Mouse (Mus musculus): ENCODE data around the gene Usp36.

DNA sequence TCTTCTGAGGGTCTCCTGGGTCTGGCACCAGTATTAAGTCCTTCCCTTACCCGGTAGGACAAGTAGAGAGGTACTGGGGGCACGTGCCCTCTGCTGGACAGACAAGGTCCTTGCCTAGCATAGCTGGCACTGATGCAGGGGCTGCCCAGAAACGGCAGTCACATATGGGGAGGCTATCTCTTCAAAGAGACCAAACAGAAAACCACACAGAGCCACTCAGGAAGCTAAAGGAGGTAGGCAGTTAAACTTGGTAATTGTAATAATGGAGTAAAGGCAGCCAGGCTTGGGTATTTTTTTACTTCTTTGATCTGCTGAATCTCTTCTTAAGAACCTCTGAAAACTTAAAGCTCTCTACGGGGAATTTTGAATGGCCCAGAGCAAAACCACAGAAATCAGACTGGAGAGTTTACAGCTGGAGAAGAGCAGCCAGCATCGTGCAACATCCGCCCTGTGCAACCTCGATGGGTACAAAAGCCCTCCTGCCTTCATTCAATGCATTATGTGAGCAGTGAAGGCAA, 57.7 kb downstream of the Usp36 start:
- TF ChIP-seq POLR2A (IDR thresholded peaks at IDR 0.05; ENCODE audit: extremely low read depth, insufficient read depth, low read length) (no peak), CTCF (IDR thresholded peaks at IDR 0.05; ENCODE audit: low read depth, low read length) (peak; percentile 76)

All from liver, adult 2 months (tissue).